Mouse (Mus musculus): ENCODE data around the gene Afdn. TPM values are rescaled to one million over a fixed set of nuclear protein-coding genes. Genes with fewer than 3 reads are reported as not detected.
"Not testable (repeated sequence)": the region's sequence is repeated elsewhere in the genome, so short reads cannot be mapped to it uniquely, and the experiment has no call there.

The Afdn gene
- polyA plus RNA-seq, 1 experiment from 2014 or later: 107 TPM

DNA sequence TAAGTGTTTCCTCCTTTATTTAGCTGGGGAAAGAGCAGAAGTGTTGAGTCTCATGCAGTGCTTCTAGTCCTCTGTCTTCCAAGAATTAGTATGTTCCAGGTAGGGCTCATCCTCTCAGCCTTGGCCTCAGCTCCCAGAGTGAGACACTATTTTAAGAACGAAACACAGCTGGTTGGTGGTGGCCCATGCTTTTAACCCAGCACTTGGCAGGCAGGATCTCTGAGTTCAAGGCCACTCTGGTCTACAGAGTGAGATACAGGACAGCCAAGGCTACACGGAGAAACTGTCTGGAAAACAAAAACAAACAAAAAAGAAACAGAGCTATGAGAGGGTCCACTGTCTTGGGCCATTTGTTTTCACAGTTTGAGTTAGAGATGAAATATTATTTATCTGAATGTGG, 17.3 kb downstream of the Afdn start:
- Histone ChIP-seq H3K27me3 (replicated peaks; ENCODE audit: control insufficient read depth, insufficient read depth, low read length) (no peaks in the 10 kb centered on the region), H3K4me1 (ENCODE audit: control insufficient read depth, insufficient read depth, low read length) (no peaks in the 10 kb centered on the region), H3K27ac (ENCODE audit: low read depth, low read length) (no peak overlapping the region), H3K9me3 (replicated peaks; ENCODE audit: control insufficient read depth, low read length) (no peaks in the 10 kb centered on the region), H3K4me2 (ENCODE audit: low read length) (no peak overlapping the region), H3K36me3 (ENCODE audit: control insufficient read depth, insufficient read depth, low read length) (no peaks in the 10 kb centered on the region), H3K4me3 (ENCODE audit: low read depth, low read length) (no peak overlapping the region), H3K9ac (ENCODE audit: low read length) (no peak overlapping the region)
- 94% methylated on average over 2 of the region's 2 CpGs for WGBS
- DNase-seq (ENCODE audit: low spot score) (no peak), ATAC-seq (no peak)

DNA sequence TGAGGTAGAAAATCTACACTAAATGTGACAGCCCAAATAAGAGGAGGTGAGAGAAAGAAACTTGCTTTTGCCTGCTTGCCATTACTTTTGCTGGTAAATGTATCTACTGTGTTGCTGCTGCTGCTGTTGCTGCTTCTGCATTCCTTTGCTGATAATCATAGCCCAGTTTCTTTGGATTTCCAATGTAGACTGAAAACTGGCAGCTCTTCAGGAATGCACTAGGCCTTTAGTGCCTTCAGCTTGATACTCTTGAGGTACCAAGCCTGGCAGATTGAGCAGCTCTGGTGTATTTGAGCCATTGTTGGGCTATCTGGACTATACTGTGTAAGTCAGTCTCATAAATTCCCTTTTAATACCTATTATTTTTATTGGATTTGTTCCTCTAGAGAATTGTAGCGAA, 18.5 kb downstream of the Afdn start:
- Histone ChIP-seq H3K4me3 (ENCODE audit: low read depth, low read length) (no peak overlapping the region), H3K9ac (ENCODE audit: low read length) (no peak overlapping the region), H3K27ac (ENCODE audit: low read depth, low read length) (no peak overlapping the region), H3K9me3 (replicated peaks; ENCODE audit: control insufficient read depth, low read length) (no peaks in the 10 kb centered on the region), H3K4me2 (ENCODE audit: low read length) (no peak overlapping the region), H3K4me1 (ENCODE audit: control insufficient read depth, insufficient read depth, low read length) (no peaks in the 10 kb centered on the region), H3K36me3 (ENCODE audit: control insufficient read depth, insufficient read depth, low read length) (no peaks in the 10 kb centered on the region), H3K27me3 (replicated peaks; ENCODE audit: control insufficient read depth, insufficient read depth, low read length) (no peaks in the 10 kb centered on the region)
- no peak for DNase-seq (ENCODE audit: low spot score)
- ATAC-seq: no peak
- 100% methylated on average over 1 of the region's 1 CpGs for WGBS

- H3K36me3 ChIP-seq (ENCODE audit: control insufficient read depth, insufficient read depth, low read length): no peaks in the 10 kb centered on the region
- no peaks in the 10 kb centered on the region for H3K27me3 ChIP-seq (replicated peaks; ENCODE audit: control insufficient read depth, insufficient read depth, low read length)
- no peak overlapping the region for H3K9ac ChIP-seq (ENCODE audit: low read length)
- no peak overlapping the region for H3K27ac ChIP-seq (ENCODE audit: low read depth, low read length)
- no peak overlapping the region for H3K4me3 ChIP-seq (ENCODE audit: low read depth, low read length)
- no peaks in the 10 kb centered on the region for H3K4me1 ChIP-seq (ENCODE audit: control insufficient read depth, insufficient read depth, low read length)
- peak; percentile 37 for ATAC-seq
- H3K9me3 ChIP-seq (replicated peaks; ENCODE audit: control insufficient read depth, low read length): no peaks in the 10 kb centered on the region
- WGBS: 65% methylated on average over 5 of the region's 5 CpGs
- peak; percentile 14 for DNase-seq (ENCODE audit: low spot score)
- H3K4me2 ChIP-seq (ENCODE audit: low read length): no peak overlapping the region
These were observed 21.6 kb downstream of the Afdn start for GRCm38 (mm10) chr17:13781948-13782347.

DNA sequence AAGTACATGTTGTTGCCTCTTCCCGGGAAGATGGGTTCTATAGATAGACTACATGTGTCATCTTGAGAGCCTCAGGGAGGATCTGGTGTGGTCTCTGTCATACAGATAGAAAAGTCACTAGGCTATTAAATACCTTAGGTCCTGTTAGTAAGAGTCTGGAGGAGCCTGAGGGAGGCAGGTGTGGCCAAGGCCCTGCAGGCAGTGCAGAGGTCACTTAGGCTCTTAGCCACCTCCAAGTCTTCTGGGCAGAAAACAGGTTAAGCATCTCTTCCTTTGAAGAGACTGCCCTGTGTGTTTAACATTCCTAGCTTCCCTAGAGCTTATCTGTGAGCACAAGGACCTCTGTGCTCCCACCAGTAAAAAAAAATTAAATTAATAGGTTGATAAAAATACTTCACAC, 23.1 kb downstream of the Afdn start:
- H3K9ac ChIP-seq (ENCODE audit: low read length): no peak overlapping the region
- H3K4me1 ChIP-seq (ENCODE audit: control insufficient read depth, insufficient read depth, low read length): no peaks in the 10 kb centered on the region
- H3K9me3 ChIP-seq (replicated peaks; ENCODE audit: control insufficient read depth, low read length): no peaks in the 10 kb centered on the region
- H3K27me3 ChIP-seq (replicated peaks; ENCODE audit: control insufficient read depth, insufficient read depth, low read length): no peaks in the 10 kb centered on the region
- H3K36me3 ChIP-seq (ENCODE audit: control insufficient read depth, insufficient read depth, low read length): no peaks in the 10 kb centered on the region
- H3K4me2 ChIP-seq (ENCODE audit: low read length): no peak overlapping the region
- H3K4me3 ChIP-seq (ENCODE audit: low read depth, low read length): no peak overlapping the region
- WGBS: 94% methylated on average over 1 of the region's 1 CpGs
- ATAC-seq (no peak), DNase-seq (ENCODE audit: low spot score) (no peak)
- H3K27ac ChIP-seq (ENCODE audit: low read depth, low read length): no peak overlapping the region

DNA sequence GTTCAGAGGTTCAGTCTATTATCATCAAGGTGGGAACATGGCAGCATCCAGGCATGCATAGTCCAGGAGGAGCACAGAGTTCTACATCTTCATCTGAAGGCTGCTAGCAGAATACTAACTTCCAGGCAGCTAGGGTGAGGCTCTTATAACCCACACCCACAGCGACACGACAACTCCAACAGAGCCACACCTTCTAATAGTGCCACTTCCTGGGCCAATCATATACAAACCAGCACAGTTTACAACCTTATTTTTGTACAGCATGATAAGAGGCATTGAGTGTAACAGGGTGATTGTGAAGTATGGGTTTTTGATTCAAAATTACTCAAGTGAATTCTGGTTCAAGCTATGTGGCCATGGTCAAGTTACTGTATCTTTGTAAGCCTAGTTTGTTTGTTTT, 29.7 kb downstream of the Afdn start:
- H3K4me2 ChIP-seq (ENCODE audit: low read length); H3K9me3 ChIP-seq (replicated peaks; ENCODE audit: control insufficient read depth, low read length); H3K27ac ChIP-seq (ENCODE audit: low read depth, low read length); DNase-seq (ENCODE audit: low spot score); H3K27me3 ChIP-seq (replicated peaks; ENCODE audit: control insufficient read depth, insufficient read depth, low read length); ATAC-seq; H3K4me3 ChIP-seq (ENCODE audit: low read depth, low read length); H3K4me1 ChIP-seq (ENCODE audit: control insufficient read depth, insufficient read depth, low read length); H3K36me3 ChIP-seq (ENCODE audit: control insufficient read depth, insufficient read depth, low read length); H3K9ac ChIP-seq (ENCODE audit: low read length): not testable (repeated sequence)
- 100% methylated on average over 2 of the region's 2 CpGs for WGBS

GRCm38 (mm10) chr17:13797691-13798090, 37.4 kb downstream of the Afdn start:
- no peaks in the 10 kb centered on the region for H3K36me3 ChIP-seq (ENCODE audit: control insufficient read depth, insufficient read depth, low read length)
- no peak overlapping the region for H3K9ac ChIP-seq (ENCODE audit: low read length)
- DNase-seq (ENCODE audit: low spot score) (no peak), ATAC-seq (no peak)
- no peaks in the 10 kb centered on the region for H3K27me3 ChIP-seq (replicated peaks; ENCODE audit: control insufficient read depth, insufficient read depth, low read length)
- H3K9me3 ChIP-seq (replicated peaks; ENCODE audit: control insufficient read depth, low read length): no peaks in the 10 kb centered on the region
- no peak overlapping the region for H3K27ac ChIP-seq (ENCODE audit: low read depth, low read length)
- H3K4me1 ChIP-seq (ENCODE audit: control insufficient read depth, insufficient read depth, low read length): no peaks in the 10 kb centered on the region
- no peak overlapping the region for H3K4me2 ChIP-seq (ENCODE audit: low read length)
- H3K4me3 ChIP-seq (ENCODE audit: low read depth, low read length): no peak overlapping the region
- WGBS: 88% methylated on average over 1 of the region's 1 CpGs

GRCm38 (mm10) chr17:13802836-13803408, 42.6 kb downstream of the Afdn start:
- Histone ChIP-seq H3K4me2 (ENCODE audit: low read length) (no peak overlapping the region), H3K27ac (ENCODE audit: low read depth, low read length) (no peak overlapping the region), H3K4me3 (ENCODE audit: low read depth, low read length) (no peak overlapping the region), H3K4me1 (ENCODE audit: control insufficient read depth, insufficient read depth, low read length) (no peaks in the 10 kb centered on the region), H3K9me3 (replicated peaks; ENCODE audit: control insufficient read depth, low read length) (no peaks in the 10 kb centered on the region), H3K9ac (ENCODE audit: low read length) (no peak overlapping the region), H3K27me3 (replicated peaks; ENCODE audit: control insufficient read depth, insufficient read depth, low read length) (no peaks in the 10 kb centered on the region), H3K36me3 (ENCODE audit: control insufficient read depth, insufficient read depth, low read length) (peaks cover 30% of the 10 kb centered on the region)
- DNase-seq (ENCODE audit: low spot score) (no peak), ATAC-seq (no peak)
- WGBS: 73% methylated on average over 2 of the region's 2 CpGs

- Histone ChIP-seq H3K4me1 (ENCODE audit: control insufficient read depth, insufficient read depth, low read length) (no peaks in the 10 kb centered on the region), H3K9ac (ENCODE audit: low read length) (no peak overlapping the region), H3K27me3 (replicated peaks; ENCODE audit: control insufficient read depth, insufficient read depth, low read length) (no peaks in the 10 kb centered on the region), H3K36me3 (ENCODE audit: control insufficient read depth, insufficient read depth, low read length) (peaks cover 53% of the 10 kb centered on the region), H3K4me2 (ENCODE audit: low read length) (no peak overlapping the region), H3K9me3 (replicated peaks; ENCODE audit: control insufficient read depth, low read length) (no peaks in the 10 kb centered on the region), H3K4me3 (ENCODE audit: low read depth, low read length) (no peak overlapping the region), H3K27ac (ENCODE audit: low read depth, low read length) (no peak overlapping the region)
- no peak for ATAC-seq
- WGBS: 85% methylated on average over 1 of the region's 1 CpGs
- no peak for DNase-seq (ENCODE audit: low spot score)
These were observed 45.7 kb downstream of the Afdn start for GRCm38 (mm10) chr17:13806016-13806415.

DNA sequence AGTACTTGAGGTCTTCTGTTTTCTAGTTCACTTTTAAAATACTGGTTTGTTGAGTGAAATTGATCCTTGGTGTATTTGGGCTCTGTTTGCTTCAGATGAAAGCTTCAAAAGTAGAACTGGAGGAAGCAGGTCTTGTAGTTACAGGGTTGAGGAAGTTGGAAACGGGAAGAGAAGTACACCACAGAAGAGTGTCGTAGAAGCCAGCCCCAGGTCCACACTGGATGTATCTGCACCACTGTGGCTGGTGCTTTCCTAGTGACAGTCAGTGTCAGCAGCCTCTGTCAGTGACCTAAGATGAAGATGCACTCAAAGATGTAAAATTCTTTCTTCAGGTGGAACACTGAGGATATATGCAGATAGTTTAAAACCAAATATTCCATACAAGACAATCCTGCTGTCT, 57.5 kb downstream of the Afdn start:
- no peaks in the 10 kb centered on the region for H3K4me1 ChIP-seq (ENCODE audit: control insufficient read depth, insufficient read depth, low read length)
- no peaks in the 10 kb centered on the region for H3K27me3 ChIP-seq (replicated peaks; ENCODE audit: control insufficient read depth, insufficient read depth, low read length)
- WGBS: 92% methylated on average over 2 of the region's 2 CpGs
- ATAC-seq (no peak), DNase-seq (ENCODE audit: low spot score) (no peak)
- no peaks in the 10 kb centered on the region for H3K9me3 ChIP-seq (replicated peaks; ENCODE audit: control insufficient read depth, low read length)
- no peak overlapping the region for H3K9ac ChIP-seq (ENCODE audit: low read length)
- no peak overlapping the region for H3K4me2 ChIP-seq (ENCODE audit: low read length)
- H3K4me3 ChIP-seq (ENCODE audit: low read depth, low read length): no peak overlapping the region
- H3K27ac ChIP-seq (ENCODE audit: low read depth, low read length): no peak overlapping the region
- peaks cover 25% of the 10 kb centered on the region; the same call in 1 of the 2 replicates for H3K36me3 ChIP-seq (ENCODE audit: control insufficient read depth, insufficient read depth, low read length)
